Mouse (Mus musculus) heart, embryonic 12.5 days (tissue): ENCODE results near the gene Ugt1a6a. TPM values are rescaled to one million over a fixed set of nuclear protein-coding genes. Genes with fewer than 3 reads are reported as not detected.

ENCODE experiments used
- ATAC-seq: fragments of 200-750 bp; cut with Nextera tagmentation; 2 replicates; pipeline ENCODE4 v1.8.0; 2017; ENCODE audit warnings: moderate TSS enrichment, moderate library complexity; ENCODE audit not compliant: insufficient number of reproducible peaks, low FRiP score
- H3K27ac ChIP-seq: fragments of 300-500 bp; sonication (generic); 2 replicates; pipeline ENCODE4 v1.5.1; 2016; ENCODE audit warnings: mild to moderate bottlenecking, moderate library complexity; ENCODE audit not compliant: poor library complexity, severe bottlenecking
- H3K27me3 ChIP-seq: fragments of 300-500 bp; sonication (generic); replicated peaks from 2 replicates; pipeline ENCODE4 v1.6.1; 2016; ENCODE audit warnings: mild to moderate bottlenecking, moderate library complexity
- H3K36me3 ChIP-seq: fragments of 300-500 bp; sonication (generic); 2 replicates; pipeline ENCODE4 v1.6.1; 2016; ENCODE audit warnings: mild to moderate bottlenecking, moderate library complexity
- H3K4me1 ChIP-seq: fragments of 300-500 bp; sonication (generic); replicated peaks from 2 replicates; pipeline ENCODE4 v1.6.1; 2016; ENCODE audit warnings: mild to moderate bottlenecking
- H3K4me2 ChIP-seq: fragments of 300-500 bp; sonication (generic); 2 replicates; pipeline ENCODE4 v1.6.1; 2016; ENCODE audit warnings: mild to moderate bottlenecking, moderate library complexity
- H3K4me3 ChIP-seq: fragments of 300-500 bp; sonication (generic); 2 replicates; pipeline ENCODE4 v1.5.1; 2016; ENCODE audit warnings: mild to moderate bottlenecking
- H3K9ac ChIP-seq: fragments of 300-500 bp; sonication (generic); 2 replicates; pipeline ENCODE4 v1.6.1; 2016; ENCODE audit warnings: mild to moderate bottlenecking, moderate library complexity
- H3K9me3 ChIP-seq: fragments of 300-500 bp; sonication (generic); replicated peaks from 2 replicates; pipeline ENCODE4 v1.6.1; 2016; ENCODE audit warnings: mild to moderate bottlenecking, moderate library complexity
- WGBS: fragments of 180-500 bp; shearing (Covaris S2); methylation state at CpG from one replicate; pipeline ENCODE4 v1.1.7; 2016; 5-methylcytosine and 5-hydroxymethylcytosine counted together
- polyA plus RNA-seq: library from polyadenylated mRNA; unstranded; fragments of >200 nt; fragmentation: Nextera tagmentation; extraction: Ambion mirVana; gene quantifications from 2 replicates; pipeline ENCODE4 v1.2.1, GENCODE M21; 2016

Ugt1a6a gene
- polyA plus RNA-seq, 1 experiment from 2014 or later = not detected

- H3K4me2 ChIP-seq = no peak overlapping the region
- no peaks in the 10 kb centered on the region for H3K36me3 ChIP-seq
- no peaks in the 10 kb centered on the region for H3K27me3 ChIP-seq
- ATAC-seq = no peak
- peaks cover 97% of the 10 kb centered on the region for H3K9me3 ChIP-seq
- no peak overlapping the region for H3K27ac ChIP-seq
- WGBS = 67% methylated on average over 7 of the region's 7 CpGs
- H3K4me3 ChIP-seq = no peak overlapping the region
- no peaks in the 10 kb centered on the region for H3K4me1 ChIP-seq
- no peak overlapping the region for H3K9ac ChIP-seq
Observed at GRCm38 (mm10) chr1:88230421-88230820, 95.8 kb downstream of the Ugt1a6a start.

GRCm38 (mm10) chr1:88230981-88231802 is 96.6 kb downstream of the Ugt1a6a start:
- Histone ChIP-seq H3K9me3 (peaks cover 98% of the 10 kb centered on the region), H3K27me3 (no peaks in the 10 kb centered on the region), H3K4me1 (no peaks in the 10 kb centered on the region), H3K27ac (no peak overlapping the region), H3K9ac (no peak overlapping the region), H3K36me3 (no peaks in the 10 kb centered on the region), H3K4me2 (no peak overlapping the region), H3K4me3 (no peak overlapping the region)
- WGBS = 65% methylated on average over 6 of the region's 6 CpGs
- ATAC-seq = no peak

GRCm38 (mm10) chr1:88231803-88232499 is 97.3 kb downstream of the Ugt1a6a start:
- H3K4me3 ChIP-seq = no peak overlapping the region
- no peak overlapping the region for H3K9ac ChIP-seq
- WGBS = 59% methylated on average over 7 of the region's 7 CpGs
- H3K4me2 ChIP-seq = no peak overlapping the region
- no peaks in the 10 kb centered on the region for H3K36me3 ChIP-seq
- no peaks in the 10 kb centered on the region for H3K4me1 ChIP-seq
- H3K9me3 ChIP-seq = peaks cover 96% of the 10 kb centered on the region
- no peak overlapping the region for H3K27ac ChIP-seq
- no peaks in the 10 kb centered on the region for H3K27me3 ChIP-seq
- ATAC-seq = no peak

GRCm38 (mm10) chr1:88232664-88233380 is 98.2 kb downstream of the Ugt1a6a start:
- no peak for ATAC-seq
- H3K4me1 ChIP-seq = no peaks in the 10 kb centered on the region
- no peaks in the 10 kb centered on the region for H3K27me3 ChIP-seq
- no peak overlapping the region for H3K9ac ChIP-seq
- peaks cover 97% of the 10 kb centered on the region for H3K9me3 ChIP-seq
- WGBS = 46% methylated on average over 3 of the region's 3 CpGs
- no peak overlapping the region for H3K27ac ChIP-seq
- no peaks in the 10 kb centered on the region for H3K36me3 ChIP-seq
- H3K4me2 ChIP-seq = no peak overlapping the region
- no peak overlapping the region for H3K4me3 ChIP-seq

GRCm38 (mm10) chr1:88233421-88234247 is 99.0 kb downstream of the Ugt1a6a start:
- Histone ChIP-seq H3K9ac (no peak overlapping the region), H3K9me3 (peaks cover 97% of the 10 kb centered on the region)
- ATAC-seq = no peak

GRCm38 (mm10) chr1:88234248-88234610 is 99.6 kb downstream of the Ugt1a6a start:
- Histone ChIP-seq H3K27me3 (no peaks in the 10 kb centered on the region), H3K27ac (no peak overlapping the region), H3K9me3 (peaks cover 97% of the 10 kb centered on the region), H3K4me3 (no peak overlapping the region), H3K36me3 (no peaks in the 10 kb centered on the region), H3K4me1 (no peaks in the 10 kb centered on the region), H3K4me2 (no peak overlapping the region), H3K9ac (no peak overlapping the region)
- WGBS = 57% methylated on average over 4 of the region's 4 CpGs
- no peak for ATAC-seq

More at GRCm38 (mm10) chr1:88233421-88234247, 99.0 kb downstream of the Ugt1a6a start:
- H3K27ac ChIP-seq = no peak overlapping the region
- WGBS = 59% methylated on average over 14 of the region's 14 CpGs
- H3K4me3 ChIP-seq = no peak overlapping the region
- H3K4me2 ChIP-seq = no peak overlapping the region
- H3K4me1 ChIP-seq = no peaks in the 10 kb centered on the region
- no peaks in the 10 kb centered on the region for H3K36me3 ChIP-seq
- H3K27me3 ChIP-seq = no peaks in the 10 kb centered on the region

GRCm38 (mm10) chr1:88234646-88235045 is 100.0 kb downstream of the Ugt1a6a start:
- WGBS = 44% methylated on average over 5 of the region's 5 CpGs

GRCm38 (mm10) chr1:88235046-88235893 is 100.7 kb downstream of the Ugt1a6a start:
- peak; percentile 4; the same call in 1 of the 2 replicates for ATAC-seq
- WGBS = 58% methylated on average over 11 of the region's 11 CpGs
- H3K4me1 ChIP-seq = no peaks in the 10 kb centered on the region

More at GRCm38 (mm10) chr1:88234646-88235045, 100.0 kb downstream of the Ugt1a6a start:
- Histone ChIP-seq H3K27me3 (no peaks in the 10 kb centered on the region), H3K36me3 (no peaks in the 10 kb centered on the region), H3K9me3 (peaks cover 97% of the 10 kb centered on the region), H3K27ac (no peak overlapping the region), H3K9ac (no peak overlapping the region), H3K4me1 (no peaks in the 10 kb centered on the region), H3K4me2 (no peak overlapping the region), H3K4me3 (no peak overlapping the region)
- ATAC-seq = no peak

GRCm38 (mm10) chr1:88235894-88236415 is 101.3 kb downstream of the Ugt1a6a start:
- Histone ChIP-seq H3K4me3 (no peak overlapping the region), H3K36me3 (no peaks in the 10 kb centered on the region), H3K4me1 (no peaks in the 10 kb centered on the region), H3K27me3 (no peaks in the 10 kb centered on the region), H3K4me2 (no peak overlapping the region), H3K27ac (no peak overlapping the region), H3K9ac (no peak overlapping the region), H3K9me3 (peaks cover 97% of the 10 kb centered on the region)
- WGBS = 55% methylated on average over 4 of the region's 4 CpGs
- ATAC-seq = no peak

More at GRCm38 (mm10) chr1:88235046-88235893, 100.7 kb downstream of the Ugt1a6a start:
- H3K36me3 ChIP-seq = no peaks in the 10 kb centered on the region
- no peaks in the 10 kb centered on the region for H3K27me3 ChIP-seq
- H3K4me3 ChIP-seq = no peak overlapping the region
- H3K4me2 ChIP-seq = no peak overlapping the region
- H3K9me3 ChIP-seq = peaks cover 97% of the 10 kb centered on the region
- no peak overlapping the region for H3K27ac ChIP-seq
- H3K9ac ChIP-seq = no peak overlapping the region

- no peaks in the 10 kb centered on the region for H3K36me3 ChIP-seq
- H3K9me3 ChIP-seq = peaks cover 92% of the 10 kb centered on the region
- H3K4me3 ChIP-seq = no peak overlapping the region
- ATAC-seq = no peak
- no peak overlapping the region for H3K4me2 ChIP-seq
- 69% methylated on average over 5 of the region's 5 CpGs for WGBS
- no peaks in the 10 kb centered on the region for H3K27me3 ChIP-seq
- no peaks in the 10 kb centered on the region for H3K4me1 ChIP-seq
- no peak overlapping the region for H3K9ac ChIP-seq
- H3K27ac ChIP-seq = no peak overlapping the region
Observed at GRCm38 (mm10) chr1:88237311-88237710, 102.7 kb downstream of the Ugt1a6a start.
